Mouse (Mus musculus) cerebellum, adult 8-10 months (tissue): ENCODE data around the gene AU040320.

Experiments used
- DNase-seq: peaks from one replicate; pipeline ENCODE4 v3.0.0; 2022

Gene AU040320

DNA sequence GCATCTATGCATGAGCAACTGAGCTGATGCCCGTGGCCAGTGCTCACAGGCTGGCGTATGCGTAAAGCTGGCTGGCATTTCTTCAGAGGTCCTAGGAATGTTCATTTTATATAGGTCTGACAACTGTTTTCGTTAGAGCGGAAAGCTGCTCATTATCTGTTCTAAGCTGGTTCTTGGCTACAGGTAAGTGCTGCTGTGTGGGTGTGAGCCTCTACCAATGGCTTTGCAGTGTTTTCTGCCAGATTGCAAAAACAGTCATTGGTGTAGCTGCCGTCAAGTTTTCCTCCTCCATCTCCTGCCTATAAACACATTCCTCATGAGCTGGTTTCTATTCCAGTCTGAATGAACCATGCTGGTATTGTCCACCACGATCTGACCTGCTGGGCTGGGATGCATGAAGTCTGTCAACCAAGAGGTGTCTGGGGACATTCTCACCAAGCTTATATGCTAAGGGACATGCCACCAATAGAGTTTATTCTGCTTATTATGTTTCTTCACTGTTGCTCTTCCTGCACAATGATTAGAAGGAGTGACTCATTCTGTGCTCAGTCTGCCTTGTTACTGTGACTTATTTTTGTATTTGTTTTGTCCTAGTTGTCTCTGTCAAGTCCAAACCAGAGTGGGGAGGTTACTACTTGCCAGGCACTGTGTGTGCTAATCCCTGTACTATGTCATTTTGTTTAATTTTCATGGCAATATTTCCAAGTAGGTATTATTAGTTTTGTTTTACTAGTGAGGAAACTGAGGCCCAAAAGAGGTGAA is 39.2 kb downstream of the AU040320 start:
- DNase-seq, result no peak

DNA sequence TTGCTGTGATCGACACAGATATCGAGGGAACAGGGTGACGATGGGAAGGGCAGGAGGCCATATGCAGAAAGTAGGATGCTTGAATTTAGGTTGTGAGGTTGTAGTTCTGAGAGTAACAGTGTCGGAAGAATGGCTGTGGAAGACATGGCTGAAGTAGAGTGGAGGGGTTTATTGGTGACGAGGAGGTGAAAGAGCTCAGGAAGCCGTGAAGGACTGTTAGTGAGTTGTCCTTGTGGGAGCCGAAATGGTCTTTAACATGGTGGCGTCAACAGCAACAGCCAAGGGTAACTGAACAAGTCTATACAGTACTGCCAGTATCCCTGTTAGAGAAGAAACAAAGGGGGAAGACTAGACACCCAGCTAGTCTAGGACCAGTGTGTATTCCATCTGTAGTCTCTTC is 48.8 kb downstream of the AU040320 start:
- DNase-seq, result no peak

DNA sequence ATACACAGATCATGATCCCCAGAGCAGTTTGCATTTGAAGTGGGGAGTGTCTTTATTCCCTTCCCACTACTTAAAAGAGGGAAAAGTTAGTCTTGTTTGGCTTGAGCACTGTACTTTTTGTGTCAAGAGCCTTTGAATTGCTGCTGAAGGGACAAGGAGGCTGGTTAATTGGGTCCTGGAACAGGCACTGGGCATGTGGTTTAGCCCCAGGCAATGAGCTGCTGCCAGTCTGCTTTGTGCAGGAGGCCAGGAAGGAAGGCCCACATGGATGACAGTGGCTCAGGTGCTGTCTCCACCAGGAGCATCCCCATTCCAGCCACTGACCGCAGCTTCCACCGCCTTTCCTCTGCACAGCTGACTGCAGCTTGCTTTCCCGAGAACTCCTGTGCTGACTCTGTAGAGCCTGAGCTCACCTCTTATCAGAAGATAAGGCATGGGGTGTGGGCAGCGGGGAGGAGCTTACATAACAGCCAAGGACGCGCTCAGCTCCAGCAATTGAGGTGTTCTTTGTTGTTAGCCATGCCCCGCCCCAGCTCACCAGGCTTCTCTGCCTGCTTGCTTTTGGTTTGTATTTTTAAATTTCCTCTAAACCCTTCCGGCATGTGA is 50.0 kb downstream of the AU040320 start:
- DNase-seq, result peak; percentile 75

DNA sequence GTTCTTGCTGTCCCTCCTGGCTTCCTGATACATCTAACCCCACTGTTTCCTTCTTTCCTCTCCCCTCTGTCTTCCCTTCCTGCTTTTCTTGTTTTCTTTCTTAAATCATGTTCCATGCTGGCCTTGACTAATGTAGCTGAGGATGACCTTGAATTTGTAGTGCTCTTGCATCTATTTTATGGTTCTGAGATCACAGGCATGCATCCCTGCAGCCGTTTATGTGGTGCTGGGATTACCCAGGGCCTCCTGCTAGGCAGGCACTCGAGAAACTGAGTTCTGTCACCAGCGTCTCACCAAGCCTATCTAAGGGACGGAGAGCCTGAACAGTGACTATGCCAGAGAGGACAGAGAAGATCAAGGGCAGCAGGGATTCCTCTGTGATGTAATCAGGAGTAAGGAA is 52.4 kb downstream of the AU040320 start:
- DNase-seq, result no peak

DNA sequence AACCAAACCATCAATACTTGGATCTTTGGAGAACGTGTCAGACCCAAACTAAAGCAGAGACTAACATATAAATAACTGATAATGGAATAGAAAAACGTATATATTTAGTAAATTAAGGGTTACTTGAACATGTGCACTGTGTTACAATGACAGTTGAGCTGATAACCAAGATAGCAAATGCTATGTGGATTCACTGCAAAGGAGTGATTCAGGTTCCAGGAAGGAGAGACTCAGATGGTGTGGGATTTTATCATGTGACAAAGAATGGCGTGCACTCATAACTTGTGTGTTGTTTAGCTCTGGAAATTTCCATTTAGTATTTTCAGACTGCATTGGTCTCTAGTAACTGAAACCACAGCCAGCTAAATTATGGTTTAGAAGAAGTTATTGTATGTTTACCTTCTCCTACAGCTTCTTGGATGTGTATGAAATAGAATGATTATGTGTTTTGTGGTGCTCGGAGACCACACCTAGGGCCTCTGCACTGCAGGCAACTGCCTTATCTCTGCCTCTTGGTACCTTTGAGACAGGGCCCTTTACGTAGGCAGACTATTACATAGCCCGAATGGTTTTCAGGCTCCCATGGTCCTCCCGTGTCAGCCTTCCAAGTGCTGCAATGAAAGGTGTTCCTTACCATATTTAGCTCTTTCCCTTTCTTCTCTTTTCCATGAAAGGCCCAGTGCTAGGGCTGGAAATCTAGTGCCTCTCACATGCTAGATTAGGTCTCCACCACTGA is 53.5 kb downstream of the AU040320 start:
- no peak for DNase-seq

DNA sequence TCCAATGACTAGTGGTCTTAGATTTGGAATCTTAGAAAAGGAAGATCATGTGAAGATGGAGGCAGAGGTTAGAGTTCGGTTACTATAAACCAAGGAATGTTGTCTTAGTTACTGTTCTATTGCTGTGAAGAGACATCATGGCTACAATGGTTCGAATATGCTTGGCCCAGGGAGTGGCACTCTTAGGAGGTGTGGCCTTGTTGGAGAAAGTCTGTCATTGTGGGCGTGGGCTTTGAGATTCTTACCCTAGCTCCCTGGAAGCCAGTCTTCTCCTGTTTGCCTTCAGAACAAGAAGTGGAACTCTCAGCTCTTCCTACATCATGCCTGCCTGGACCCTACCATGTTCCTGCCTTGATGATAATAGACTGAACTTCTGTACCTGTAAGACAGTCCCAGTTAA is 57.2 kb downstream of the AU040320 start:
- no peak for DNase-seq

DNA sequence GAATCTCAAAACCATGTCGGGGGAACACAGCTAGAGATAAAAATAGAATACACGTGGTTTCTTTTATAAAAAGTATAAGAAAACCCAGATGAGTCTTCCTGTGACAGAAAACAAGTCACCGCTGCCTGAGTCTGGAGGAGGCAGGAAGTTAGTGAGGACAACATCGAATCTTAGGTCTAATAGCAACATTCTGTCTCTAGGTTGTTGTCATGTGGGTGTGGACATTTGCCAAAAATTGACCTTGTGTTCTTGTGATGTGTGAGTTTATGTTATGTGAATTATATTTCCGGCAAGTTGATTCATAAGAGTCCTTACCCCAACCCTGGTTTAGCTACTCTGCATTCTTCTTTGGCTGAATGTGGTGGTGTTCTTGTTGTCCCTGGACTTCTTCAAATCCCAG is 59.9 kb downstream of the AU040320 start:
- DNase-seq, result no peak

DNA sequence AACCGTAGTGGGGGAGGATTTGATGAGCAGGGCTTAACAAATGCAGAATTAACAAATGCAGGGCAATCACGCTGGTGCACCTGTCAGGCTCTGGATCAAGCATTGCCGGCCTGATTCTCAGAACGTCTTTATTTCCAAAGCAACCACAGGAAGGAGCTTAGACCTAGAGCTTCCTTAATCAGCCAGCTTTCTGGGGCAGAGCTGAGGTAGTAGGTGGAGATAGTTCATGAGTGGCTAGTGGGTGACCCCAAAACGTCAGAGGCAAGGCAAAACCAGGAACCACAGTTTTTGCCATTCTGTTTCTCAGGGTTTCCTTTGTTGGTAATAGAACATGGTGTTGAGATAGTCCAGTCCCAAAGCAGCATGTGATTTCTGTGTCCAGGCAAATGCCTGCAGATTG is 61.5 kb downstream of the AU040320 start:
- no peak for DNase-seq

DNA sequence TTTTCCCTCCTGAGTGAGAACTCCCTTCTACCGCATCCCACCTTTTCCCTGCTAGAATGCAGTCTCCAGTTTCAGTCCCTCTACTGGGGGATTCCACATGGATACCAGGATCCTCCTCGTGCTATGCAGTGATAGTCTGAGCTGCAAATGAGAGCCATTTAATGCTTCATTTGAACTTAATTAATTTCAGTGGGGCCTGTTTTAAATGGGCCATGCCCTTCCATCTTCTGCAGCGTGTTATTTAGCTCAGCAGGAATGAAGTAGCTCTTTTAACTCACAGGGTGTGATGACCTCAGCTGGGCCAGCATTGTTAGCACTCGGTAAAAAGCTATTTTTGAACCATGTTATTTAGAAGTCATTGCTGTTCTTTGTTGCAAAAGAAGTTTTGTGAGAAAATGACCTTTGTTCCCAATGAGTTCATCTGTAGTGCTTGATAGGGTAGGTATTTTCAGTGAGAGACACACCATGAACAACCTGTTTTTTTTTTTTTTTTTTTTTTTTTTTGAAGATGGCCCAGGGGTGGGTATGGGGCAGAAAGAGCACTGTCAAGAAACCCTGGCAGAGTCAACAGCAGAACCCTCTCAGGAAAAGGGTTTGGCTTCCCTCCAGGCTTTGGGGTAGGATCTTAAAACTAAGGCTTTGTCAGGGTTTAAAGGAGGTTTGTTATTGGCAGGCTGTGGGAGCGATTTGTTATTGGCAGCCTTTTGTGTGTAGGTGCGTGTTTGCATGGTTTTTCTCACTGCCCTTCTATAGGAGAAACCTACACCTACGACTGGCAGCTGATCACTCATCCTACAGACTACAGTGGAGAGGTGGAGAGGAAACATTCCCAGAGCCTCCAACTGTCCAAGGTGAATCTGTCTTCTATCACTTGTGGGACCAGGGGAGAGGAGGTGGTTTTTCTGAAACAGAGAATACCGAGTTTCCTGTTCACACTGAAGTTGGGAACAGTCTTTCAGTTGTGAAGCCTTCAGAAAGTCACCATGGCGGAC is 69.8 kb downstream of the AU040320 start:
- no peak for DNase-seq

DNA sequence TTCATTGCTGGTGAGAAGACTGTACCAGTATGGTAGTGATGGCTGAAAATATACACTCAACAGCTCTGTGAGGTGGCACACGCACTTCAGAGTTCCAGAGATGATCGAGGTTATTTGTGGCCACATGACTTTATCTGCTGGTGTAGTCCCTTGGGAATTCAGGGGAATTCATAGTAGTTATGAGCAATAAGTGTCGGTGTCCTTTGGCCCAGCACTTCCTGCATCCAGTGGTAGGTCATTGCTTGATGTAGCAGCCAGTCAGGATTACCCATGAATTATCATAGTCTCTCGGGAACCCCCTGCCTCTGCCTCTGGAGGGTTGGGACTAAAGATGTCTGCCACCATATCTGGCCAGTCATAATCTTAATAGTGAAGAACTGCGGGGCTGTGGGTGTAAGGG is 70.6 kb downstream of the AU040320 start:
- no peak for DNase-seq

DNA sequence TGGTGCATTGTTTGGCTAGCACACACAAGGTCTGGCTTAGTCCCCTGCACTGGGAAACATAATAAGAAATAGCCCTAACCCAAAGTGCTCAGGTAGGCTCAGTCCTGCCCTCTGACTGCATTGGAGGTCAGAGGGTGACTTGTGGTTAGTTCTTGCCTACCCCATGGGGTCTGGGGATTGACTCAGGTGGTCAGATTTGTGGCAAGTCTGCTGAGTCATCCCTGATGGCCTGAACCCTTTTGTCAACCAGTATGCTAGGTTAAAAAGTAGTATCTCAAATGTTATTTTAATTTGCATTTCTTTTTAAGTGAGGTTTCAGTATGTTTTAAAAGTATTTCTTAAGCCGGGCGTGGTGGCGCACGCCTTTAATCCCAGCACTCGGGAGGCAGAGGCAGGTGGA is 77.8 kb downstream of the AU040320 start:
- no peak for DNase-seq

DNA sequence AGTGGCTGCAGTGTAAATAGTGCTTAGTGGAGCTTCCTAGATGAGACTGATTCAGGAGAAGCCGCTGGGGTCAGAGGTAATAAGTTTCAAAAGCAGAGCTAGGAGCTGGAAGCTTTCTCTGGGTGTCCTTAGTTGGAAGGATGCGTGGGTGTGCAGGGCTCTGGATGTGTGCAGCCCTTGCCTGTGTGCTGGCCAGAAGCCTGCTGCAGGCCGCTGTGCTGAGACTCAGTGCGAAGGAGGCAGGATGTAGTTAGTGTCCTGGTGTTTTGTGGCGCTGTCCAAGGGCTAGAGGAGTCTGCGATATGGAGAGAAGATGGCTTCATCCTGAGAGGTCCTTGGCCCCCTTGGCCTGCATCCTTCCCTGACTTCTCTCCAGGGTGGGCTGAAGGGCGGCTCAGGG is 85.5 kb downstream of the AU040320 start:
- DNase-seq, result no peak

DNA sequence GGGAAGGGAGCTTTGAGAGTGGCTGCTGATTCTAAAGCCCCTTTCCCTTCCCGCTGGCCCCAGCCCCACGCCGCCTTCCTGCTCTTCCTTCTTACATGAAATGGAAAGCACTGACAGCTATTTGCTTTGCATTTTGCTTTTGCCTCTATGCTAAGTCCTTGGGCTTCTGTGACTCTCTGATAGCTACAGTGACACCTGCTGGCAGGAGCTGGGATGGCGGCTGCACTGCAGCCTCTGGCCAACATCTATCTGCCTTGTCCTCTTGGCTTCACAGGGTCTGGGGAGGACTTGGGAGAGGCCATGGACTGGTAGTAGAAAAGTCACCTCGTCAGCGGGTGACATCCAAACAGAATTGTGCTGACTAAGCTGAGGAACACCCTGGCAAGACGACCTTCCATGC is 86.5 kb downstream of the AU040320 start:
- DNase-seq, result peak; percentile 83

DNA sequence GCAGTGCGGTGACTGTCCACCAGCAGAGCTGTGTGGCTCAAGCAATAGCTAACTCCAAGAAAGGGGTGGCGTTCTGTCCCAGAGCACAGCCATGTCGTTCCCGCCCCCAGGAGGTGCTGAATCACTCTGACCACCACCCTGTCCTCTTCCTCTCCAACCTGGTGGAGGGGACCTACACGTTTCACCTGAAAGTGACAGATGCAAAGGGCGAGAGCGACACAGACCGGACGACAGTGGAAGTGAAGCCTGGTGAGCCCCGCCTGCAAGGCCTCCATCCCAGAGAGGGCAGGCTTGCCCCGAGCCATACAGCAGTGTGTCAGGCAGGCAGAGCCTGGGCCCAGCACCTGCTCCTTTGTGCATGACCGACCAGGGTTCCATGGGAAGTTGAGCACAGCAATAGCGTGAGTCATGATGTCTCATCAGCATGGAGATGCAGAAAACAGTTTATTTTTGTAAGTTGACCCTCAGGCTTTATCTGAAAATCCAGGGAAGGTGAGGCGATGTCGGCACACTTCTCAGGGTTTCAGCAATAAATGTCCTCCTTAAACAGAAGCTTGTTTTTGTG is 87.7 kb downstream of the AU040320 start:
- no peak for DNase-seq

DNA sequence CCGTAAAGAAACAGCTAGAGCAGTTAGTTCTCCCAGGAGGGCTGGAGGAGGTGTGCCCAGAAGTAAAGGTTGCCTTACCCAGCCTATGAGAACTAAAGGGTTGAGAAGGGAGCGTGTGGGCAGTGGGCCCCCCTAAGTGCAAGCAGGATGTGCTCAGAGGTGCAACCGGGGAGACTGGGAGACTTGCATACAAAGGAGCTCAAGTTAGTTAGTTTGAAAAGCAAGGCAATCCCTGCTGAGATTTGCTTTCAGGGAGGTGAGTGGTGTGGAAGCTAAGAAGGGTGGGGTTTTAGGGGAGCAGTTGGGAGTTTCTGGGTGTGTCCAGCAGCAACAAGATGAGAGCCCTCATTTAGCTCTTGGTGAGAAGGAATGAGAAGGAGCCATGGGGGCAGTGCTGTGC is 89.6 kb downstream of the AU040320 start:
- DNase-seq, result no peak

DNA sequence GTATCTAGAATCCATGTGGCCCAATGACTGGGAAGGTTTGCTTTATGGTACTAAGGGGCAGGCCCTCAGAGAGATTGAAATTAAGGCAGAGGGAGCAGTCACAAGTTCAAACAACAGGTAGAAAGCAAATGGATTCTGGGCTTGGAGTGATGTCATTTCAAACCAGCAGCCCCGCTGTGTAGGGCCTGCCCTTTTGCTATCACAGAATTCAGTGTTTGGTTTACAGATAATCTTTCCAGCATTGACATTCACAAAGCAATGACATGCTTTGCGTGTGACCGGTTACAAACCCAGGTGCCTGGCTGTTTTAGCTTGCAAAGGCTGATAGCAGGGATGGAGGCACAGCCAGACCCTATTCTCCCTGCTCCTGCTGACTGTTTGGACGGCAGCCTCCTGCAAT is 92.3 kb downstream of the AU040320 start:
- no peak for DNase-seq

DNA sequence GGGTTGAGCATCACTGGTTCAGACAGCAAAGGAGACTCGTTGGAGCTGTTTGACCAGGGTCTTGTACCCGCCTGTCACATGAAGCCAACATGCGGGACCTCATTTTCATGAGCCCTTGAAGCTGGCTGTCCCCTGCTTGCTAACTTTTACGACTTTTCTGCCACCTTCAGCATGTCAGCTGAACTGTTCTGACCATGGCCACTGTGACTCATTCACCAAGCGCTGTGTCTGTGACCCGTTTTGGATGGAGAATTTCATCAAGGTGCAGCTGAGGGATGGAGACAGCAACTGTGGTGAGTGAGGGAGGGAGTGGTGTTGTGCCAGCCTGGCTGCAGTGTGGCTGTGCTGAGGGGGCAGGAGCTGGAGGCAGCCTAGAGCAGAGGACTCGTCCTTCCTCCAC is 93.6 kb downstream of the AU040320 start:
- DNase-seq, result no peak

DNA sequence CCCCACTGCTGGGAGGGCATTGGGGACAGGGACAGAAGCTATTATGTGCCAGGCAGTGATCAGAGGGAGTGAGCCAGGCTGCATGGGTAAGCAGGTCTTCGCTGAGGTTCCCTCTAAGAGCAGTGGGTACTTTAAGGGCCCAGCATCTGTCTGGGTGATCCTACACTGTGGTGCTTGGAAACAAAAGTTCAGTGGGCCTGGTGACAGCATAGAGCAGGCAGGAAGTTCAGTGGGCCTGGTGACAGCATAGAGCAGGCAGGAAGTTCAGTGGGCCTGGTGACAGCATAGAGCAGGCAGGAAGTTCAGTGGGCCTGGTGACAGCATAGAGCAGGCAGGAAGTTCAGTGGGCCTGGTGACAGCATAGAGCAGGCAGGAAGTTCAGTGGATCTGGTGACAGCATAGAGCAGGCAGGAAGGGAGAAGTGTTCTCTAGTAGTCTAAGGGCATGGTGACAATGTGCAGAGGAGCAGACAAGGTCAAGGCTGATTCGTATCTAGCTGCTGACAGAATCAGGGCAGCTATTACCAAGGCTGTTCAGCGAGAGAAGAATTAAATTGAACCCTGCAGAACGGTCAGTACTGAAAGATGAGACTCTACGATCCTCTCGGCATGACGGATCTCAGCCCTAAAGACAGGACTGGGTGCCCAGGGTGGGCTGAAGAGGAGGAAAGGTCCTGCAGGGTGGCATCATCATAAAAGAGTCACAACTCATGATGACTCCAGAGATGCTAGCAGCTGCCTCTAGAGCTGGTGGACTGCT is 96.9 kb downstream of the AU040320 start:
- DNase-seq, result no peak

DNA sequence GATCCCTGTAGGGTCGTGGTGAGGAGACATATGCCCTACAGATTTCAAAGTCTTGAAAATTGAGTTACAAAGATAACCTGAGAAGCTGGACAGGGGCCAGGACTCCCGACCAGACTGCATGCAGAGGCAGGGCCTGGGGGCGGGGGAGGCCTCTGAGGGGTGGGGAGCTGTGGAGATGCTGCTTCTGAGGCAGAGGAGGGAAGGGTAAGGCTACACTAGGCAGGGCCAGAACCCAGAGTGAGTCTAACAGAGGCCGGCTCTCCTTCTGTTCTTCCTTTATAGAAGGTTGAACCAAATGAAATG is 97.4 kb downstream of the AU040320 start:
- no peak for DNase-seq

DNA sequence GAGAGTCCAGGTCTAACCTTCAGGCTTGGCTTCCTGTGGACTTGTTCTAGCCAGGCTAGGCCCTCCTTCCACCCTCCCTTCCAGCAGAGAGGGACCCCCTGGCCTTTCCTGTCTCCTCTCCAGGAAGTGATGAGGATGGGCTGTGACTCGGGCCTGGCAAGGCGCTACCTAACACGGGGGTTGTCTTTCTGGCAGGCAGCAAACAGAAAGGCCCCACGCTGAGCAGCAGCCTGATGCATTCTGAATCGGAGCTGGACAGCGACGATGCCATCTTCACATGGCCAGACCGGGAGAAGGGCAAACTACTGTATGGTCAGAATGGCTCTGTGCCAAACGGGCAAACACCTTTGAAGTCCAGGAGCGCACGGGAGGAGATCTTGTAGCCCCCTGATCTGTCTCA is 99.6 kb downstream of the AU040320 start:
- no peak for DNase-seq

DNA sequence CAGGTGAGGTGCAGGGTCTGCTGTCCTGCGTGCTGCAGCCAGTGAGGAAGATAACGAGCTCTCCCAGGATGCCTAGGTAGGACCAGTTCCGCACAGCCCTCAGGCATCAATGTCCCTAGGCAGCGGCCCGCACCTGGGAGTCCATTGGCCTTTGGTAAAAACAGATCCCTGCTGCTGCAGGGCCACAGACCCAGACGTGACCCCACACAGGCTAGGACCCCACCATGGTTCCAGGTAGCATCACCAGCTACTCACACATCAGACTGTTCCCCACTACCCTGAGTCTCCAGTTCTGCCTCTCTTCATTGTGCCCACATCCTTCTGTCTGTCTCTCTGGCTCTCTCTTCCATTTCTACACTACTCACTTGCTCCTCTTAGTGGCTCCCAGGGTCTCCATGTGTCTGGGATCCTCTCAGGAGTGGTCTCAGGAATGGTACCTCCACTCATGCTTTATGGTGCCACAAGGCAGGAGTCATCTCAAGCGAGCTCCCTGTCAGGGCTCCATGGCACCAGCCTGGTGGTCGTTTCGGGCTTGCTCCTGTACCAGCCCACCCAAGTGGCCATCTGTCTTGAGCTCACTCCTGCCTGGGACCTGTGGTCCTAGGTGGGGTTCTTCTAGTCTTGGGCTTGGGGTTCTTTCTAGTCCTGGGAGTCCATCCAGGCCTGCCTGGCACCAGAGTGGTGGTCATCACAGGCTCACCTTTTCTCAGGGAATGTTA is 107.1 kb downstream of the AU040320 start:
- no peak for DNase-seq
